Mouse (Mus musculus) 3T3-L1 (cell line): ENCODE results near the gene Homer2.

Experiments
- DNase-seq: peaks from one replicate; pipeline ENCODE4 v3.0.0-alpha.2; 2015; ENCODE audit warnings: low read depth, low spot score

The Homer2 gene

GRCm38 (mm10) chr7:81652296-81652695, 55.0 kb downstream of the Homer2 start:
- DNase-seq, result no peak

GRCm38 (mm10) chr7:81651284-81651683, 56.0 kb downstream of the Homer2 start:
- DNase-seq, result no peak

GRCm38 (mm10) chr7:81649270-81649669, 58.1 kb downstream of the Homer2 start:
- no peak for DNase-seq

- DNase-seq, result no peak
These were observed 59.4 kb downstream of the Homer2 start for GRCm38 (mm10) chr7:81647959-81648358.

GRCm38 (mm10) chr7:81644551-81645235, 62.6 kb downstream of the Homer2 start:
- no peak for DNase-seq

- DNase-seq, result no peak
These were observed 66.2 kb downstream of the Homer2 start for GRCm38 (mm10) chr7:81641101-81641500.

- DNase-seq, result no peak
These were observed 74.7 kb downstream of the Homer2 start for GRCm38 (mm10) chr7:81632586-81632985.

- DNase-seq, result no peak
These were observed 76.1 kb downstream of the Homer2 start for GRCm38 (mm10) chr7:81631261-81631660.

GRCm38 (mm10) chr7:81626460-81626859, 80.9 kb downstream of the Homer2 start:
- DNase-seq, result peak; percentile 33

- no peak for DNase-seq
These were observed 83.6 kb downstream of the Homer2 start for GRCm38 (mm10) chr7:81623767-81624166.

GRCm38 (mm10) chr7:81622793-81623192, 84.5 kb downstream of the Homer2 start:
- DNase-seq, result no peak

GRCm38 (mm10) chr7:81615031-81615430, 92.3 kb downstream of the Homer2 start:
- no peak for DNase-seq

- DNase-seq, result no peak
These were observed 94.3 kb downstream of the Homer2 start for GRCm38 (mm10) chr7:81612856-81613635.

GRCm38 (mm10) chr7:81610125-81610524, 97.2 kb downstream of the Homer2 start:
- DNase-seq, result no peak

- DNase-seq, result no peak
These were observed 100.9 kb downstream of the Homer2 start for GRCm38 (mm10) chr7:81606452-81606851.

GRCm38 (mm10) chr7:81605489-81605888, 101.8 kb downstream of the Homer2 start:
- DNase-seq, result no peak

- no peak for DNase-seq
These were observed 102.3 kb downstream of the Homer2 start for GRCm38 (mm10) chr7:81604991-81605390.

- no peak for DNase-seq
These were observed 107.7 kb downstream of the Homer2 start for GRCm38 (mm10) chr7:81599379-81600280.

GRCm38 (mm10) chr7:81597660-81598059, 109.7 kb downstream of the Homer2 start:
- DNase-seq, result no peak

- no peak for DNase-seq
These were observed 111.2 kb downstream of the Homer2 start for GRCm38 (mm10) chr7:81596086-81596485.

- DNase-seq, result no peak
These were observed 112.3 kb downstream of the Homer2 start for GRCm38 (mm10) chr7:81595056-81595455.

- no peak for DNase-seq
These were observed 113.9 kb downstream of the Homer2 start for GRCm38 (mm10) chr7:81593387-81593786.
